Mouse (Mus musculus): ENCODE results near the gene Bank1. TPM values are rescaled to one million over a fixed set of nuclear protein-coding genes. Genes with fewer than 3 reads are reported as not detected.

Bank1 gene
- total and polyA plus RNA-seq, 3 experiments: not detected

DNA sequence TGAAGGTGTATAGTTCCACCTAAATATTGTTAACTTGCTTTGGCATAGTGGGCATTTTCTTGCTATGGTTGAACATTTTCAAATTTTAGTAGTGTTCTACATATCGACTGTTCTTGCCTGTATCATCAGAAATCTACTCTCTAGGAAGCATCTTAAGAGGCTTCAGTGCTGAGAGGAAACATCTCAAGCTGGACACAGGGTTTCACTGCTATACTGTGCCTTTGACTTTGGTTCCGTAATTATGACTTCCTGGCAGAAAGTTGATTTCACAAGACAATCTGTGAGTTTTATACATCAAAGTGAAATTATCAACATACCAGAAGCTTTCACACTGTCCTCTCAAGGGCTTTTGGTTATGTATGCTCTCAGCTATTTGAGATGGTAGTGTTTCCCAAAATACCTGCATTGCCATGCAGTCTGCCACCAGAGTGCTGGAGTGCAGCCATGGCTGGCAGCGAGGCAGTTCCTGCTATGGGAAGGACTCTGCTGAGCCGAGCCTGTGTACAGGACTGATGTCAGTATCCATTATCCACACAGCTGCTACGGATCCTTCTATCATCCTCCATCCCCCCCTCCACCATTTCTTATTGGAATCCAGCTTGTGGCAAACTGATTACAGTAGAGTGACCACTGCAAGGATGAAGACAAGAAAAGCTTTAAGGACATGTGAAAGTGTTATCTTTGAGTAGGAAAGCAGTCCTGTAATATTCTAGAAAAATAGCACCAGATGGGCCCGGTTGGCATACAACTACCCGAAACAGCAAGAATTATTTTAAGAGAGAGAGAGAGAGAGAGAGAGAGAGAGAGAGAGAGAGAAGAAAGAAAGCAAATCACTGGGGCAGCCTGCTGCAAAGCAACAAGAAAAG is 160.5 kb downstream of the Bank1 start:
- no peaks in the 10 kb centered on the region for H3K4me1 ChIP-seq (ENCODE audit: control insufficient read depth in 1 of 2, insufficient read depth in 2 of 2, low read length in 2 of 2)
- peaks cover 3% of the 10 kb centered on the region in 2 experiments; a peak in 3 of 4 replicates for H3K27me3 ChIP-seq (ENCODE audit: control insufficient read depth in 1 of 2, insufficient read depth in 2 of 2, low read length in 2 of 2)
- no peak overlapping the region for H3K9ac ChIP-seq (ENCODE audit: control insufficient read depth, low read depth, low read length, poor library complexity, severe bottlenecking)
- H3K27ac ChIP-seq (ENCODE audit: control insufficient read depth, low read depth, low read length): no peak overlapping the region
- no peak for TF ChIP-seq KAT2A (conservative IDR thresholded peaks at IDR 0.05; ENCODE audit: low read depth, low read length)
- no peak for TF ChIP-seq HCFC1 (IDR thresholded peaks at IDR 0.05; ENCODE audit: low read depth, low read length)
- no peak for TF ChIP-seq RAD21 (IDR thresholded peaks at IDR 0.05; ENCODE audit: low read depth, low read length)
- no peak for TF ChIP-seq MYC (IDR thresholded peaks at IDR 0.05; ENCODE audit: low read depth, low read length)
- no peak for TF ChIP-seq MAX (IDR thresholded peaks at IDR 0.05; ENCODE audit: low read length)
- TF ChIP-seq POLR2AphosphoS2 (IDR thresholded peaks at IDR 0.05; ENCODE audit: low read length): no peak
- TF ChIP-seq UBTF (IDR thresholded peaks at IDR 0.05; ENCODE audit: borderline replicate concordance, insufficient read depth, low read depth, low read length): no peak
- no peak for TF ChIP-seq GATA1 (IDR thresholded peaks at IDR 0.05; ENCODE audit: low read depth, low read length)
- no peaks in the 10 kb centered on the region for H3K36me3 ChIP-seq (ENCODE audit: control insufficient read depth in 1 of 2, insufficient read depth in 2 of 2, low read length in 2 of 2)
- DNase-seq (ENCODE audit: low read depth, low spot score): no peak
- no peaks in the 10 kb centered on the region for H3K9me3 ChIP-seq (replicated peaks; ENCODE audit: insufficient read depth, low read length)
- H3K79me2 ChIP-seq (ENCODE audit: control insufficient read depth, insufficient read depth, low read length, poor library complexity): no peaks in the 10 kb centered on the region
- no peak overlapping the region for H3K4me3 ChIP-seq (ENCODE audit: control insufficient read depth in 1 of 2, insufficient read depth in 1 of 2, low read depth in 2 of 2, low read length in 2 of 2)

- H3K27me3 ChIP-seq (ENCODE audit: control insufficient read depth in 1 of 2, insufficient read depth in 2 of 2, low read length in 2 of 2): no peaks in the 10 kb centered on the region; a peak in 2 of 4 replicates
- H3K4me1 ChIP-seq (ENCODE audit: control insufficient read depth in 1 of 2, insufficient read depth in 2 of 2, low read length in 2 of 2): no peaks in the 10 kb centered on the region
- TF ChIP-seq MAZ (IDR thresholded peaks at IDR 0.05; ENCODE audit: low read depth, low read length) (no peak), MAX (IDR thresholded peaks at IDR 0.05; ENCODE audit: low read length) (no peak), SIN3A (IDR thresholded peaks at IDR 0.05; ENCODE audit: low read length) (no peak), MAFK (IDR thresholded peaks at IDR 0.05; ENCODE audit: borderline replicate concordance, low read depth, low read length) (no peak), ZMIZ1 (IDR thresholded peaks at IDR 0.05; ENCODE audit: low read depth, low read length) (no peak), HCFC1 (IDR thresholded peaks at IDR 0.05; ENCODE audit: low read depth, low read length) (no peak), TBP (IDR thresholded peaks at IDR 0.05; ENCODE audit: low read depth, low read length) (no peak), USF2 (IDR thresholded peaks at IDR 0.05; ENCODE audit: borderline replicate concordance in 1 of 2, insufficient read depth in 1 of 2, low read depth in 1 of 2, low read length in 2 of 2) (no peak), ETS1 (IDR thresholded peaks at IDR 0.05; ENCODE audit: low read depth, low read length) (no peak), TAL1 (IDR thresholded peaks at IDR 0.05; ENCODE audit: low read length) (no peak), ZNF384 (IDR thresholded peaks at IDR 0.05; ENCODE audit: low read depth, low read length) (no peak), SMC3 (IDR thresholded peaks at IDR 0.05; ENCODE audit: low read depth, low read length) (no peak), NRF1 (IDR thresholded peaks at IDR 0.05; ENCODE audit: insufficient read depth, low read depth, low read length, poor library complexity, severe bottlenecking) (no peak), GATA1 (IDR thresholded peaks at IDR 0.05; ENCODE audit: low read depth, low read length) (no peak), TCF12 (IDR thresholded peaks at IDR 0.05; ENCODE audit: low read depth, low read length) (no peak)
- H3K27ac ChIP-seq (ENCODE audit: control insufficient read depth, low read depth, low read length): no peak overlapping the region
- H3K9me3 ChIP-seq (replicated peaks; ENCODE audit: insufficient read depth, low read length): no peaks in the 10 kb centered on the region
- no peak overlapping the region for H3K4me3 ChIP-seq (ENCODE audit: control insufficient read depth in 1 of 2, insufficient read depth in 1 of 2, low read depth in 2 of 2, low read length in 2 of 2)
- no peaks in the 10 kb centered on the region for H3K79me2 ChIP-seq (ENCODE audit: control insufficient read depth, insufficient read depth, low read length, poor library complexity)
- DNase-seq (ENCODE audit: low read depth, low spot score): no peak
- H3K36me3 ChIP-seq (ENCODE audit: control insufficient read depth in 1 of 2, insufficient read depth in 2 of 2, low read length in 2 of 2): no peaks in the 10 kb centered on the region
- H3K9ac ChIP-seq (ENCODE audit: control insufficient read depth, low read depth, low read length, poor library complexity, severe bottlenecking): no peak overlapping the region
Measured at GRCm38 (mm10) chr3:136158059-136158458, 167.8 kb downstream of the Bank1 start.
